Mouse (Mus musculus) E14TG2a.4 (cell line): ENCODE measurements at regions not wholly inside any gene's neighbourhood (a gene's known extent, or its start where the extent isn't known, plus 50 kb on each side); places are given as distances from the start of the nearest gene placed in this dataset.

Experiments used
- H3K27me3 ChIP-seq: 2 replicates; pipeline ENCODE4 v1.6.1; 2014; ENCODE audit warnings: low read length, control low read depth; ENCODE audit not compliant: insufficient read depth
- H3K36me3 ChIP-seq: 2 replicates; pipeline ENCODE4 v1.6.1; 2014; ENCODE audit warnings: low read length, control low read depth; ENCODE audit not compliant: insufficient read depth
- H3K4me1 ChIP-seq: replicated peaks from 2 replicates; pipeline ENCODE4 v1.6.1; 2014; ENCODE audit warnings: low read depth, low read length, control low read depth
- H3K4me3 ChIP-seq: replicated peaks from 2 replicates; pipeline ENCODE4 v1.5.1; 2014; ENCODE audit warnings: mild to moderate bottlenecking, low read length
- H3K9me3 ChIP-seq: 2 replicates; pipeline ENCODE4 v1.6.1; 2014; ENCODE audit warnings: low read length, control low read depth
- CTCF ChIP-seq: conservative IDR thresholded peaks from 2 replicates; pipeline ENCODE4 v1.5.1; 2014; ENCODE audit warnings: low read length
- NANOG ChIP-seq: IDR thresholded peaks from 2 replicates; pipeline ENCODE4 v1.6.1; 2014; ENCODE audit warnings: borderline replicate concordance, low read length, mixed read lengths
- POU5F1 ChIP-seq: IDR thresholded peaks from 2 replicates; pipeline ENCODE4 v1.6.1; 2014; ENCODE audit warnings: low read length, borderline replicate concordance

DNA sequence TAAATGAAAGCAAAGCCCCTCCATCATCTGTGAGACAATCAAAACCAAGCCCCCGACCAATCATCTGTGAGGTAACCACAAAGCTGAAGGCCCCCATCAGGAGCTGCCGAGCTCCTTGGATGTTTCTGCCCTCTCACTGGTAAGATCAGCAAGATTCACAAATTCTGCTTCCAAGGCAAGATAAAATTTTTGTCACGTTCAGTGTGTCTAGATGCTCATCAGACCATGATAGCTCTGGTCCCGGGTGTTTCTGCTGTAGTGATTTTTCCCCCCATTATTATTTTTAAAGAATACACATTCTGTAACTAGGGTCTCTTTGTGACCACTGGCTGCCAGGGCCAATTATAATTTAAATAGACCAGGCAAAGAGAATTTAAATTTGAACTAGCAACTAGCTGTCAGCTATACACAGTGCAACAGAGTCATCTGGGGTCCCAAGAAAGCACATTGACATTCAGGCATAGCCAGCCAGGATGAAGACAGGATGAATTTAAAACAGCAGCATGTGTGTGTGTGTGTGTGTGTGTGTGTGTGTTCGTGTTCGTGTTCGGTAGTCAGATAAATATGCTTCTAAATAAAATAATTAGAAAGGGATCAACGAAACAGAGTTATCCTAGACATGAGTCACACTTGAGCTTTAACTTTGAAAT, 83.4 kb upstream of the Ankrd50 start:
- no peak for TF ChIP-seq CTCF
- Histone ChIP-seq H3K36me3 (no peaks in the 10 kb centered on the region), H3K9me3 (no peaks in the 10 kb centered on the region), H3K27me3 (no peaks in the 10 kb centered on the region), H3K4me1 (peaks cover 19% of the 10 kb centered on the region), H3K4me3 (no peak overlapping the region)

DNA sequence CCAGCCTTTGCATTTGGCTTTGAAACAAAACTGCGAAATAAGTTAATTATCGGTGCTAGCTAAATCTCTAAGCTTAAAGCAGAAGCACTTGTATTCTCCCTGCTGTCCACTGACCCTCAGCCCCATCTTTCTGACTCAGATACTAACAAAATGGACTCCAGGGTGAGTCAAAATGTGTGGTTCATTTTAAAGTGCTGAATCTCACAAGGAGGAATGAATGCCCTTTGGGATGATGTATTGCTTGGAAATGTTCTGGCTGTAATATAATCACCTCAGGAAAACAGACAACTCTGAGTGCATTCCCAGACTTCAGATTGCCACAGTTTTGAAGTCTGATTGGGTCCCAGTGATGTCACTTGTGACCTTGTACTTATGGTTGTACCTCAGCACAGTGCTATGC, 81.9 kb upstream of the Ankrd50 start:
- H3K36me3 ChIP-seq: no peaks in the 10 kb centered on the region
- H3K9me3 ChIP-seq: no peaks in the 10 kb centered on the region
- H3K4me3 ChIP-seq: no peak overlapping the region
- no peaks in the 10 kb centered on the region for H3K27me3 ChIP-seq
- no peak for TF ChIP-seq POU5F1
- TF ChIP-seq NANOG: no peak
- no peak for TF ChIP-seq CTCF
- peaks cover 19% of the 10 kb centered on the region for H3K4me1 ChIP-seq

DNA sequence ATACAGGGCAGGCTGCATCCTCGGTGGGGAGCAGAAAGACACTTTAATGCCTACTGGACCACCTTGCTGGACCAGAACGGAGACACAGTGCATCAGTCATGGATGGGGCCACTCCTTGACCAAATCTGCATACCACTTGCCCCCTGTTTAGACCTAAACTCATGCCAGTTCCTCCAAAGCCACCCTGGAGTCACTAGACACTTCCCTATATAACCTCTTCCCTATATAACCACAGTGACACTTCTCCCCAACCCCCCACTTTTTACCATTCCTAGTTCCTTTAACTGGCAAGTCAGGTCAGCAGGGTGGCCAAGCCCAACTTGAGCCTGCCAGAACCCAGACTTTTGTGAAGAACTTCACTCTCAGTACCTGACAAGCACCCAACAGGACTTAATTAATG, 80.2 kb upstream of the Ankrd50 start:
- H3K4me1 ChIP-seq: peaks cover 19% of the 10 kb centered on the region
- TF ChIP-seq POU5F1 (no peak), CTCF (no peak), NANOG (no peak)
- no peak overlapping the region for H3K4me3 ChIP-seq
- no peaks in the 10 kb centered on the region for H3K27me3 ChIP-seq
- no peaks in the 10 kb centered on the region for H3K9me3 ChIP-seq
- no peaks in the 10 kb centered on the region for H3K36me3 ChIP-seq

DNA sequence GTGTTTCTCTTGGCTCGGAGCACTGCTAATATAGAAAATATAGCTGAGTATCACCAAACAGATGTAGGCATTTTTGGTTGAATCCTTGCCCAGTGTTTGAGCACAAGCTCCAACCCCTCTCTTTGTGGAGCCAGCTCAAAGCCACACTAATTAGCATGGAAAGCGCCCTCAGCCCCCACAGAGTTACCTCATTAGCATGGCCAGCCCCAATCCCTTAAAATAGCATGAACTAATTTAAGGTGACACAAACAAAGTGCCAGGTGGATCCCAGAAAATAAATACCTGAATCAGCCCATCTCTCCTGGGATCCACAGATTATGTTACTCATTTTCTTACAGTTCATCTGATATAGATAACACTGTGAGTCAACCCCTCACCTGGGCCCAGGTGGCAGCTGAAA, 79.7 kb upstream of the Ankrd50 start:
- Histone ChIP-seq H3K4me1 (peaks cover 16% of the 10 kb centered on the region), H3K9me3 (no peaks in the 10 kb centered on the region), H3K27me3 (no peaks in the 10 kb centered on the region), H3K36me3 (no peaks in the 10 kb centered on the region), H3K4me3 (no peak overlapping the region)
- TF ChIP-seq NANOG (no peak), CTCF (no peak), POU5F1 (no peak)

DNA sequence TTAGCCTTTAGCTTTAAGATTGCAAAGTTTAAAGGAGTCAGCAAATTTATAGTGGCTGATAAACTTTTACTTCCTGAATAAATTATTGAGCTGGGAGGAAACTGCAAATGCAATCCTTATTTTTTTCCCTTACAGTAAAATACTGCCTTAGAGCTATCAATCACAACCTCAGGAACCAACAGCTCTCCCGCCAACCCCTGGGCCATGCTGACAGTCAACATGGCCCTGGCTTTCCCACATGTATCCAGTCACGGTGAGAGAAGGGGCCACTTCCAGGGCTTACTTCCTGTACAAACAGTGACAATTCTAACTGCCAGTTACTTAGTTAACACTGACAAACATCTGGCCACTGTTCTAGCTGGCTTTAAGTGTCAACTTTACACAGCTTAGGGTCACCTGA, 76.5 kb upstream of the Ankrd50 start:
- no peak for TF ChIP-seq NANOG
- no peak for TF ChIP-seq CTCF
- TF ChIP-seq POU5F1: no peak
- Histone ChIP-seq H3K4me3 (no peak overlapping the region), H3K36me3 (no peaks in the 10 kb centered on the region), H3K27me3 (no peaks in the 10 kb centered on the region), H3K4me1 (peaks cover 3% of the 10 kb centered on the region), H3K9me3 (no peaks in the 10 kb centered on the region)

DNA sequence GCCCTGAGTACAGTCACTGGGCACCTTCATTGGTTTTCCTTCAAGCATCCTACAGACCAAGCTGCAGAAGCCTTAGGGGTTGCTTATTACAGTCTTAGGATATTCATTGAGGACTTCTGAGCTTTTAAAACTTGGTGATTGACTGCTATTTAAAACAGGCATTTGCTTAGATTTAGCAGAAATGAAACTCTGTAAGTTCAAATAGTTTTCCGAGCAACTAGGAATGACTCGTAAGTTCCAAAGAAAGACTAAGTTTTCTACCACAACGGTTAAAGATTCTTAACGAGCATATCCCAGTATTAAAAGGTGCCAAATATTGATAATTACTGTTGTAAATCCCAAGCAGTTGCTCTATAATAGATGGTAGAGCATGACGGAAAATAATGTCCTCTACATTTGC, 71.3 kb upstream of the Ankrd50 start:
- H3K36me3 ChIP-seq: no peaks in the 10 kb centered on the region
- no peak overlapping the region for H3K4me3 ChIP-seq
- no peak for TF ChIP-seq NANOG
- TF ChIP-seq CTCF: no peak
- TF ChIP-seq POU5F1: no peak
- no peaks in the 10 kb centered on the region for H3K9me3 ChIP-seq
- H3K27me3 ChIP-seq: no peaks in the 10 kb centered on the region
- H3K4me1 ChIP-seq: no peaks in the 10 kb centered on the region

DNA sequence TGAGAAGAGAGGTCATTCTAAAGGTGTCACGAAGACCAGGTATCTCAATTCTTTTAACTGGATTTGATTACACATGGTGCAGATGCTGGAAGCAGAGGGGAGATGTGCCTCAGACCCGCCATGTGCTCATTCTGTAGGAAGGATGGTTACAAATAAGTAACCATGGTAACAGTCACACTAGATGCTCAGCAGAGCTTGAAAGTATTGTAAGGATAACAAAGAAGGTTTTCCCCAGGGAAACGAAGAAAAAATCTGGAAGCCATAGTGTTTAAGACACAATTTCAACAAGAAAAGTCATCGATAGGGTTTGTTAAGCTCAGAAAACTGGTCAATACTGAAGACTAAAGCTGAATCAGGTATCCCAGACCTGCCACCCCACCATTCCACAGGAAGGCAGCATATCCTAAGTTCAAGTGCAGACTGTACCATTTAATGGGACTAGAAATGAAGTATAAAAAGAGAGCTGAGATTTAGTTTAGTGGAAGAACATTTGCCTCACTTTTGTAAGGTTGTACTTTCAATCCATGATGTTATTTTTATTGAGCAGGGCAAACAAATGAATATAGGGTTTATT, 68.9 kb upstream of the Ankrd50 start:
- TF ChIP-seq CTCF (no peak), NANOG (no peak), POU5F1 (no peak)
- H3K4me3 ChIP-seq: no peak overlapping the region
- no peaks in the 10 kb centered on the region for H3K4me1 ChIP-seq
- H3K27me3 ChIP-seq: no peaks in the 10 kb centered on the region
- H3K36me3 ChIP-seq: no peaks in the 10 kb centered on the region
- no peaks in the 10 kb centered on the region for H3K9me3 ChIP-seq

DNA sequence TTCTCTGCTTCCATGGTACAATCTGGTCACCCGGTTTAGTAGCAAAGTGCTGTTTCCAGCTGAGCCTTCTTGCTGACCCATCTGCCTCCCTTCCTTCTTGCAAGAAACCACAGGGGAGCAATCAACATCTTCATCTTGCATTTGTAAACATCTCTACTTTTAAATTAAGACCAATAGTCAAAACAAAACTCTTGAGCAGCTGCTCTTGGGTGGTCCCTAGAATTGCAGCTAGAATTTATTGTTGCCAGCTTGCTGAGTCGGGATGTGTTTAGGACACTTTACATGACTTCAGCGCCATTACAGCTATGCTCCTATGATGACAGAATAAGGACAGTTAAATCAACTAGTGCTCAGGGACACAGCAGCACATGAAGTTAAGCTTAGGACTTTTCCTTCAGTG, 62.4 kb upstream of the Ankrd50 start:
- no peaks in the 10 kb centered on the region for H3K36me3 ChIP-seq
- no peaks in the 10 kb centered on the region for H3K9me3 ChIP-seq
- H3K4me3 ChIP-seq: no peak overlapping the region
- H3K4me1 ChIP-seq: peaks cover 10% of the 10 kb centered on the region; the same call in 1 of the 2 replicates
- TF ChIP-seq POU5F1 (no peak), NANOG (peak; percentile 87)
- no peaks in the 10 kb centered on the region for H3K27me3 ChIP-seq

DNA sequence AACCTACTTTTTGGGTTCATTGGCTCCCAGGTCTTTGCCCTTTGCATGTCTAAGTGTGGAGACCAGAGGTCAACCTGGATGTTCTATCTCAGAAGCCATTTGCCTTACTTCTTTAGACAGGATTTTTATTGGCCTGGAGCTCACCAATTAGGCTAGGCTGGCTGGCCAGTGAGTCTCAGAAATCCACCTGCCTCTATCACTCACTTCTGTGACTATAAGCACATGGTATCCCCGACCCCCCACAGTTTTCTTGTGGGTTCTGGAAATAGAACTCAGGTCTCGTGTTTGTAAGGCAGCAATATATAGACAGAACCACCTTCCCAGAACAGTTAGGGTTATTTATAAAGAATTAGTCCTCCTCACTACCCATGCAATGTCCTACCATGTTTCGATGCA, 60.9 kb upstream of the Ankrd50 start:
- no peaks in the 10 kb centered on the region for H3K9me3 ChIP-seq

More for the DNA sequence above, 60.9 kb upstream of the Ankrd50 start:
- Histone ChIP-seq H3K36me3 (no peaks in the 10 kb centered on the region), H3K27me3 (no peaks in the 10 kb centered on the region), H3K4me1 (peaks cover 10% of the 10 kb centered on the region; the same call in 1 of the 2 replicates), H3K4me3 (no peak overlapping the region)
- TF ChIP-seq NANOG (no peak), POU5F1 (no peak), CTCF (no peak)
